ENCODE assay signal across 10 mouse cellular contexts in the genomic region with DNA sequence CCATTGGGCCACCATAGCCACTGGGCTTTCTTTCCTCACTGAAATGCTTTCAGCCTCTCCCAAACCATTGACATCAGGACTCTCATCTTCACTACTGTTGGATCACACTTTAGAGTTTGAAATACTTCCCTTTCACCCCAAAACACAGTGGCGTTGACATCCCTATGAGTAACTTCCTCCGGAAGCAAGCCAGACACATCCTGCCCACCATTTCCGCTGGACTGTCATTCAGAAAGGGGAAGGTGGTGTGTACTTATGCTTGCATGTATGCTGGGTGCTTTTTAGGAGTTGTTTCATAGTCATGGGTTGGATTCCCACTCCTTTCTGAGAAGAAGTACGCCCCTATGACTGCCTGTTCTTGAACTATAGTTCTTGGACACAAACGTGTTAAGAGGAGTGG.
DNase-seq lines count a peak whose midpoint lies in the region; ATAC-seq and TF ChIP-seq lines count a peak whose summit lies in the region.
"Had no signal": no experiment of that assay in that cellular context is flagged by ENCODE, and none has a peak within 500 bp of the region (broad histone marks: within the 10 kb centered on the region; RNA-seq: fewer than 3 reads in every experiment).

No protein-coding gene starts in this region.

- dilution Hi-C loops in CH12.LX (cut with MboI; ENCODE audit: extremely low pct_ligation_motif_present, extremely low pct_unique_long_range_greater_than_20kb, low sequenced_read_pairs), result no loop called here

- in situ Hi-C loops in CH12.LX (cut with MboI; ENCODE audit: low pct_ligation_motif_present, low pct_unique_long_range_greater_than_20kb, low sequenced_read_pairs), result no loop called here

- no peak for TF ChIP-seq POLR2A in CH12.LX (IDR thresholded peaks at IDR 0.05; ENCODE audit: low read depth, low read length)

- H3K27ac ChIP-seq in heart, embryonic 11.5 days (ENCODE audit: low read depth, low read length), result no peak overlapping the region
- no peak overlapping the region for H3K27ac ChIP-seq in CH12.LX (ENCODE audit: insufficient read depth, low read depth)
- 0 out of 2 replicates have a peak overlapping the region, but pooled peaks have one; percentile 9 for H3K27ac ChIP-seq in liver, postnatal 0 days (ENCODE audit: low read depth)
- H3K27ac ChIP-seq in forebrain, embryonic 10.5 days, result no peak overlapping the region
- H3K27ac ChIP-seq: heart, embryonic 13.5 days; neural tube, embryonic 13.5 days had no signal

- H3K79me2 ChIP-seq in CH12.LX (replicated peaks; ENCODE audit: control insufficient read depth, extremely low read depth, insufficient read depth, poor library complexity, severe bottlenecking), result no peaks in the 10 kb centered on the region

- 0 out of 2 replicates have a peak, but pooled peaks cover 2% of the 10 kb centered on the region for H3K4me1 ChIP-seq in heart, embryonic 11.5 days (ENCODE audit: control insufficient read depth, insufficient read depth, low read length)
- H3K4me1 ChIP-seq in CH12.LX (ENCODE audit: control insufficient read depth in 1 of 2, insufficient read depth in 2 of 2), result peaks cover 0 to 15% of the 10 kb centered on the region in 2 experiments; a peak in 2 of 4 replicates
- 0 out of 2 replicates have a peak, but pooled peaks cover 5% of the 10 kb centered on the region for H3K4me1 ChIP-seq in liver, postnatal 0 days (ENCODE audit: insufficient read depth)
- H3K4me1 ChIP-seq in forebrain, embryonic 10.5 days, result peaks cover 16% of the 10 kb centered on the region

- DNase-seq in heart, adult 11 months, result peak; percentile 98
- DNase-seq in CH12.LX (ENCODE audit: extremely low read depth), result peak; percentile 14
- DNase-seq in liver, postnatal 0 days, result peak; percentile 39
- DNase-seq in embryo, embryonic 11 days, result no peak
- no peak for DNase-seq in cerebellum, postnatal 4 days (ENCODE audit: low spot score in 2 of 2)
- no peak for DNase-seq in forebrain, embryonic 10.5 days (ENCODE audit: extremely low spot score, low spot score)

- no peak overlapping the region for H3K4me2 ChIP-seq in heart, embryonic 11.5 days
- no peak overlapping the region for H3K4me2 ChIP-seq in CH12.LX (ENCODE audit: insufficient read depth, low read depth, poor library complexity, severe bottlenecking)
- H3K4me2 ChIP-seq in liver, postnatal 0 days (ENCODE audit: low read depth, low read length), result no peak overlapping the region
- H3K4me2 ChIP-seq: heart, embryonic 13.5 days; neural tube, embryonic 13.5 days had no signal

- WGBS in heart, embryonic 11.5 days (ENCODE audit: insufficient replicate concordance), result 77% methylated on average over 5 of the region's 5 CpGs
- WGBS in liver, postnatal 0 days (ENCODE audit: insufficient replicate concordance), result 36% methylated on average over 5 of the region's 5 CpGs
- 85% methylated on average over 5 of the region's 5 CpGs for WGBS in forebrain, embryonic 10.5 days

- TF ChIP-seq CTCF in CH12.LX (conservative IDR thresholded peaks at IDR 0.05 in 1 of 2, IDR thresholded peaks at IDR 0.05 in 1 of 2; ENCODE audit: low read depth in 2 of 2, low read length in 2 of 2), result no peak
- TF ChIP-seq CTCF in liver, postnatal 0 days (IDR thresholded peaks at IDR 0.05; ENCODE audit: low read depth), result no peak

- TF ChIP-seq EP300 in CH12.LX (IDR thresholded peaks at IDR 0.05; ENCODE audit: low read length), result no peak
- no peak for TF ChIP-seq EP300 in liver, postnatal 0 days (IDR thresholded peaks at IDR 0.05; ENCODE audit: low read depth)

- no peaks in the 10 kb centered on the region for H3K27me3 ChIP-seq in heart, embryonic 11.5 days (ENCODE audit: control insufficient read depth, insufficient read depth, low read length)
- no peaks in the 10 kb centered on the region for H3K27me3 ChIP-seq in CH12.LX (replicated peaks)
- no peaks in the 10 kb centered on the region for H3K27me3 ChIP-seq in liver, postnatal 0 days (ENCODE audit: insufficient read depth, low read length)
- peaks cover 4% of the 10 kb centered on the region; the same call in 1 of the 2 replicates for H3K27me3 ChIP-seq in forebrain, embryonic 10.5 days (ENCODE audit: poor library complexity, severe bottlenecking)
- H3K27me3 ChIP-seq: heart, embryonic 13.5 days; neural tube, embryonic 13.5 days had no signal

- no peak overlapping the region for H3K4me3 ChIP-seq in heart, embryonic 11.5 days (ENCODE audit: low read depth, low read length)
- no peak overlapping the region for H3K4me3 ChIP-seq in CH12.LX (replicated peaks in 1 of 3; ENCODE audit: low read depth in 2 of 3, low read length in 2 of 3, poor library complexity in 1 of 3)
- H3K4me3 ChIP-seq in liver, postnatal 0 days (ENCODE audit: low read depth, low read length), result no peak overlapping the region
- H3K4me3 ChIP-seq in forebrain, embryonic 10.5 days, result no peak overlapping the region
- H3K4me3 ChIP-seq: heart, embryonic 13.5 days; neural tube, embryonic 13.5 days had no signal

- ATAC-seq in heart, embryonic 11.5 days (replicated peaks; ENCODE audit: insufficient number of reproducible peaks, low FRiP score, low TSS enrichment), result no peak
- ATAC-seq in liver, postnatal 0 days, result peak; percentile 7; the same call in 1 of the 2 replicates
- ATAC-seq in neutrophil, adult 5-6 weeks (ENCODE audit: extremely low read depth, insufficient number of reproducible peaks, low FRiP score, poor library complexity, severe bottlenecking), result peak; percentile 98

- H3K36me3 ChIP-seq in heart, embryonic 11.5 days (ENCODE audit: control insufficient read depth, insufficient read depth, low read length), result no peaks in the 10 kb centered on the region
- H3K36me3 ChIP-seq in CH12.LX (replicated peaks in 1 of 2; ENCODE audit: control insufficient read depth in 1 of 2, insufficient read depth in 1 of 2, low read length in 1 of 2), result no peaks in the 10 kb centered on the region
- H3K36me3 ChIP-seq in liver, postnatal 0 days (replicated peaks; ENCODE audit: insufficient read depth, low read length), result no peaks in the 10 kb centered on the region
- no peaks in the 10 kb centered on the region; the same call in 1 of the 2 replicates for H3K36me3 ChIP-seq in forebrain, embryonic 10.5 days (replicated peaks)
- H3K36me3 ChIP-seq: heart, embryonic 13.5 days; neural tube, embryonic 13.5 days had no signal

- TF ChIP-seq RAD21 in CH12.LX (IDR thresholded peaks at IDR 0.05; ENCODE audit: low read depth, low read length), result no peak

- H3K9me3 ChIP-seq in heart, embryonic 11.5 days (replicated peaks; ENCODE audit: control insufficient read depth, low read length), result no peaks in the 10 kb centered on the region
- H3K9me3 ChIP-seq in CH12.LX (replicated peaks; ENCODE audit: low read length), result no peaks in the 10 kb centered on the region
- H3K9me3 ChIP-seq in liver, postnatal 0 days (ENCODE audit: low read length), result no peaks in the 10 kb centered on the region
- H3K9me3 ChIP-seq in forebrain, embryonic 10.5 days, result no peaks in the 10 kb centered on the region
- H3K9me3 ChIP-seq: heart, embryonic 13.5 days; neural tube, embryonic 13.5 days had no signal

- no peak overlapping the region for H3K9ac ChIP-seq in heart, embryonic 11.5 days (ENCODE audit: low read depth, low read length)
- no peak overlapping the region for H3K9ac ChIP-seq in CH12.LX (ENCODE audit: insufficient read depth, low read depth)
- H3K9ac ChIP-seq in liver, postnatal 0 days (replicated peaks), result no peak overlapping the region
- H3K9ac ChIP-seq: heart, embryonic 13.5 days; neural tube, embryonic 13.5 days had no signal

TF ChIP-seq in CH12.LX, 34 proteins besides CTCF, POLR2A, EP300 and RAD21:
- no peak for TF ChIP-seq USF2 (conservative IDR thresholded peaks at IDR 0.05; ENCODE audit: low read depth, low read length)
- TF ChIP-seq MAFK (IDR thresholded peaks at IDR 0.05; ENCODE audit: insufficient replicate concordance, low read length), result no peak
- no peak for TF ChIP-seq E2F4 (IDR thresholded peaks at IDR 0.05; ENCODE audit: insufficient replicate concordance, low read depth, low read length)
- no peak for TF ChIP-seq UBTF (IDR thresholded peaks at IDR 0.05; ENCODE audit: low read depth, low read length)
- no peak for TF ChIP-seq JUND (conservative IDR thresholded peaks at IDR 0.05; ENCODE audit: low read depth, low read length)
- no peak for TF ChIP-seq HCFC1 (IDR thresholded peaks at IDR 0.05; ENCODE audit: low read depth, low read length)
- no peak for TF ChIP-seq MAZ (IDR thresholded peaks at IDR 0.05; ENCODE audit: low read depth, low read length)
- no peak for TF ChIP-seq ELF1 (IDR thresholded peaks at IDR 0.05; ENCODE audit: low read depth, low read length)
- TF ChIP-seq RCOR1 (conservative IDR thresholded peaks at IDR 0.05; ENCODE audit: low read depth, low read length), result no peak
- TF ChIP-seq USF1 (IDR thresholded peaks at IDR 0.05; ENCODE audit: low read depth, low read length), result no peak
- TF ChIP-seq NELFE (IDR thresholded peaks at IDR 0.05; ENCODE audit: low read depth, low read length), result no peak
- TF ChIP-seq POLR2AphosphoS2 (IDR thresholded peaks at IDR 0.05; ENCODE audit: low read depth, low read length), result no peak

Comparison
In these comparisons a context has a peak if more than half of its experiments do, and no peak if none do; other contexts are left out.
1. DNase-seq: peak in heart, adult 11 months (single experiment), CH12.LX (single experiment) and liver, postnatal 0 days (single experiment); none in embryo, embryonic 11 days (single experiment), cerebellum, postnatal 4 days (0 of 2) and forebrain, embryonic 10.5 days (single experiment).